Mouse (Mus musculus) cerebellum, postnatal 14 days (tissue): Measurements from ENCODE around the gene Etv5.
"Not testable (repeated sequence)": the region's sequence is repeated elsewhere in the genome, so short reads cannot be mapped to it uniquely, and the experiment has no call there.

ENCODE experiments used
- DNase-seq, 2 experiments: peaks; one replicate each; pipeline ENCODE4 v3.0.0; 2021; ENCODE audit warnings: mixed read lengths in 2 of 2

The Etv5 gene

DNA sequence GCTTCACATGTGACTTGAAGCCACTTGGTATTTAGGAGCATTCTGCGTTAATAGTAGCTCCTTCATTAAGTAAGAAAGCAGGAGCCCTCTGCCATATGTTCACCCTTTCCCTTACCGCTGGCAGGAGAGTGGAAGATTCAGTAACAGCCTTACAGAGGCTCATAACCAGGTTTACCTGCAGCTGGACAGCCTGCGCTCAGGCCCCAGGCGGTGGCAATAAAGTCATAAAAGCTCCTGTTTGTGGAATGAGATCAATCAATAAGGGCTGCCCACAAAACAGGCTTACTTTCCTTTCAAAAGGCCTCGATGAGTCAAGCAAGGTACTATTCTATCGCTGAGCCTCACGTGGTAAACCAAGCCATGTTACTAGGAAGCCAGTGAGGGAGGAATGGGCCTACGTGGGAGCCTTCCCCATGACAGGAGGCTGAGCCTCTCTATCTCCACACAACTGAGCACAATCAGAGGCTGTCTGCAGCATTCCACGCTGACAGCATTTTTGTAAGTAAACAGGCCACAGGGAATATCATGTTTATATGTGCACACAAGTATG is 49.1 kb downstream of the Etv5 start:
- DNase-seq = no peak

GRCm38 (mm10) chr16:22389146-22389911 is 50.2 kb downstream of the Etv5 start:
- no peak for DNase-seq

DNA sequence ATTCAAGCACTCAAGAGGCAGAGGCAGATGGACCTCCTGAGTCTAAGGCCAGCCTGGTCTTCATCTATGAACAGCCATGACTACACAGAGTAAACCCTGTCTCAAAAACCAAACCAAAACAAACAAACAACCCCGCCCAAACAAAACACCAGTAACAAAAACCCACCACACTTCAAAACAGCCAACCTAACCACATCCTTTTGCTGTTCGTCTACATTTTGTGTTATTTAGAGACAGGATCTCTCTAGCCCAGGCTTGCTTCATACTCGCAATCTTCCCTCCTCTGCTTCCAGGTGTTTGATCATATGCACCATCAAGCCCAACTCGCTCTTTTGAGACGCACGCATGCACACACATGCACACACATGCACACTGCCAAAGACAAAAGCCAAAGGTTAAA is 51.8 kb downstream of the Etv5 start:
- no peak for DNase-seq

DNA sequence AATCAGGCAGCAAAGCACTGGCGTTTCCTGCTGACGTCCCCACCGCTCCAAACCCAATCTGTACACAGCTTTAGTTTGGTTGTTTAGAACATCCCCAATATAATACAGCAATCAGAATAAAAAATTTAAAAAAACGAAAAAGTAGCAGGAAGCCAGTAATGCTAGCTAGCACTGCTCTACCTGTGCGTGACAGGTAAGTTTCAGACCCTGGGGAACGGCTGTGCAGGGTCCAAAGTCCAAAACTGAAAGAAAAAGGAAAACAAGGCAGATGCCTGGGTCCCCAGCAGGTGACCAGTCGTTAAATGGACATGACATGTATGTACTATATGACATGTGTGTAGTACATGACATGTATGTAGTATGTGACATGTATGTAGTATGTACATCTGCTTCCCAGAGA is 57.5 kb downstream of the Etv5 start:
- not testable (repeated sequence) for DNase-seq

GRCm38 (mm10) chr16:22380981-22381380 is 58.5 kb downstream of the Etv5 start:
- DNase-seq = no peak

DNA sequence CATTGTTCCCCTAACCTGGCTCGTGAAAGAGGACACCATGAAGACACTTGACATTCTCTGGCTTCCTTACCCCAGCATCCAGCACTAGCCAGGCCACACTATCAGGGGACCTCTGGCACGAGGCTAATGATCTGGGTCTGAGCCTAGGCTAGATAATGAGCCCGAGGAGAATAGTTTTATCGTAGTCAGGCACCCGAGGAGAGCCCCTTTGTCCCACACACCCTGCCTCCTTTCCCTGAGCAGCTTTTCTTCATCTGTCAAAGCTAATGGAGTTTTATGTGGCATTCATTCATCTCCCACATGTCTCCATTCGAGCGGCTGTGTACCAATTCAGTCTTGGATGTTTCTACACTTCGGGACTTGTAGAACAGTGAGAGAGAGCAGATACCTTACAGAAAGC is 59.5 kb downstream of the Etv5 start:
- peak in 1 of 2 experiments; percentile 31 for DNase-seq

DNA sequence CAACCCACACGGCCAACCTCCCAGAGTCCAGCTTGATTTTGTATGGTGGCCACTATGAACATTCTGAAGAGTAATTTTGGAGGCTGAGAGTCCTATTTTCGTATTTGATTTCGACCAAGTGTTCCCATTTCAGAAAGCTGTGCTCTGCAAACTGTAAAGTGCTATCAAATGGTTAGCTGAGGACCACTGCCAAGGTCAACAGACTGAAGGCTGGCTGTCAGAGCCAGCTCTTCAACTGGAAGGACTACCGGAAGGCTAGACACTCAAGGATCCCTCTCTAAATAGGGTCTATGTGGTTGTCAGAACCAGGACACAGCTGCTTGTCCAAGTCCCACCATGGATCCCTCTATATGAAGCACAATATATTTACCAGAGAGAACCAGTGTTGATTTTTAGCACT is 60.2 kb downstream of the Etv5 start:
- DNase-seq = peak in 1 of 2 experiments; percentile 27

DNA sequence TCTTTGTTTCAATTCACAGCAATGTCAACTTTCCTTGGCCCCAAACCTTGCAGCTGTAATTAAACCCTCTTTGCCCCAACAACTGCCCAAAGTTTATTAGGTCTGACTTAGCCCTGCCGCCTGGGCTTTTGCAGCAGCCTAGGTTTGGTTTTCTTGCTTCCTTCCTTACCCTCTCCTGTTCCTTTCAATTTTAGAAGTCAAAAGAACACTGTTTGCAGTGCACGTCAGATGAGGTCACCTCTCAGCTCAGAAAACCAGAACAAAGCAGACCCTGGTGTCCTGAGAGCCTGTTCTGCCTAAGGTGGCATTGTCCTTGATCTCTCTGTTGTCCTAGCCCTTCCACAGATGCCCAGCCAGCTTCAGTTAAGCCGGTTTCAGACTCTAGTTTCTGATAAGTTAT is 61.8 kb downstream of the Etv5 start:
- DNase-seq = no peak

DNA sequence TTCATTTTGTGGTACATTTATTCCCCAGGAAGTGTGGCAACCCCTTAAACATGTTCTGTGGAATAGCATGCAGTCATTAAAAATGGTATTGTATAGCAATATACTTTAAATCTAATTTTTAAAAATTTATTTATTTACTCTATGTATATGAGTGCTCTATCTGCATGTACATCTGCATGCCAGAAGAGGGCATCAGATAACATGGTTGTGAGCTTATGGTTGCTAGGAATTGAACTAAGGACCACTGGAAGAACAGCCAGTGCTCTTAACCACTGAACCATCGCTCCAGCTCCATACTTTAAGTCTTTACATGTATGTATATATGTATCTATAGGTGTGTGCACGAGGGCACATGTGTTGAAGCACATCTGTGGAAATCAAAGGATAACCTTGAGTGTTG is 64.6 kb downstream of the Etv5 start:
- DNase-seq = no peak

DNA sequence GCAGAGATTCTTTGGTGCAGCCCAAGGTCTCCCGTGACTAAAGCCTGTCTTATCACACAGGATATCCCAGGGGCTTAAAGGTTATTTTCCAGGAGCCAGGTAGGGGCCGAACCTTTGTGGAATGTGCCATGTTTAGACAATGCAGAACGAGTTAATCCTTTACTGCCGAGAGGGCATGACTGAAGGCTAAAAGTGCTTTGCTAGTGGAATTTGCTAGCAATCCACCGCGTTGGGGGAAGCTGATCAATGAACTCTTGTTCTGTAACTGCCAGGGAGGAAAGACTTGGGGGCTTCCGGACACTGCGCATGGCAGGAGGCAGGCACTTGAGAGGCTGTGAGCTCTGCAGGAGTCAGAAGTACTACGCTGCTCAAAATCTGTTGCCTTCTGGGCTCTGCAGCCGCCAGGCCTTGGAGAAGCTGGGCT is 66.8 kb downstream of the Etv5 start:
- DNase-seq = no peak

- DNase-seq = no peak
Measured at GRCm38 (mm10) chr16:22372225-22372624, 67.3 kb downstream of the Etv5 start.

- DNase-seq = no peak
Measured at GRCm38 (mm10) chr16:22367099-22367498, 72.4 kb downstream of the Etv5 start.

DNA sequence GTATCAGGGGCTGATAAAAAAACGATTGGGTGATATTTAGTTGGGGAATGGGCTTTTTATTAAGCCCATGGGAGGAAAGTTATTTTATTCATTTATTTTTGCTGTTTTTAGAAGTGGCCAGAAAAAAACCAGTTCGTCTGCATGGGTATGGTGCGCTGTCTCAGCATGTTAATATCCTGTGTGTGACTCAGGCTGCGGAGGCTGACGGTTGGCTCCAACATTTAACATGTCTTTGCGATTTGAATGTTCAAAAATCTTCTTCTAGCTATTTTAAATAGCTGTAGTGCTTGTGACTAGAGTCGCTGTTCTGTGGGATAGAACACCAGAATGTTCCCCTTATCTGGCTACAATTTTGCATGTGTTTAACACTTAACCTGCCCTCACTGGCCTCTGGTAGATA is 73.5 kb downstream of the Etv5 start:
- no peak for DNase-seq

DNA sequence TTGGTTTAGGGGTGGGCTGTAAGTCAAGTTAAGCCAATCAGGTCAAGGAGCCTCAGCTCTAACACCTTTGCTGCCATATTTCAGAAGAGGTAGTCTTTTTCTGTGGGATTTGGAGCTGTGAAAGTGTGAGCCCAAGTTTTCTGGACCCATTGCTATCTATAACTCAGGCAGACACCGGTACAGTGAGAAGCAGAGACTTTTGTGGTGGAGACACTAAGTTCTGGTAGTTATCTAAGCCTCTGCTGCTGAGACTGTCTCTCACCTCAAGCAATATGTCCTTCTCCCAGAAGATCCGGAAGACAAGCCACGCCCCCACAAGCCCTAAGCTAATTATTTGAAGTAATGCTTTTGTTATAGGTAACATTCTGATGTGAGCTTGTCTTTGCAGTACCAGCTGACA is 73.9 kb downstream of the Etv5 start:
- no peak for DNase-seq

- DNase-seq = no peak
Measured at GRCm38 (mm10) chr16:22358701-22359354, 80.7 kb downstream of the Etv5 start.

GRCm38 (mm10) chr16:22354177-22354576 is 85.3 kb downstream of the Etv5 start:
- not testable (repeated sequence) for DNase-seq

DNA sequence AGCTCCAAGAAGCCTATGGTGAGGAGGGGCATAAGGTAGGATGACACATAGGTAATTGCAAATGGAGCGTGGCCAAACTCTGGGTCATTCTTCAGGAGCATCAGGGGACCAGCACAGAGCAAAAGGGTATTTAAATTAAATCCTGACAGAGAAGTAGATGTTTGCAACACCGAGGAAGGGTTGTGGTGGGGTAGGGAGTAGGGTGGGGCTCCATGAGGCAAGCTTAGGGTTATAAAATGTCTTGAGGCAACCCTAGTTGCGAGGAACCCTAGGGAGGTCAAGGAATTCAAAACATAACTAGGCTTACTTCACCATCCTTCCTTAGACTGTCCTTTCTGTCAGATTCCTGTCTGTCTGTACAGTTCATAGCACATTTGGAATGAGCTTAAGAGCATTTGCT is 85.9 kb downstream of the Etv5 start:
- no peak for DNase-seq

DNA sequence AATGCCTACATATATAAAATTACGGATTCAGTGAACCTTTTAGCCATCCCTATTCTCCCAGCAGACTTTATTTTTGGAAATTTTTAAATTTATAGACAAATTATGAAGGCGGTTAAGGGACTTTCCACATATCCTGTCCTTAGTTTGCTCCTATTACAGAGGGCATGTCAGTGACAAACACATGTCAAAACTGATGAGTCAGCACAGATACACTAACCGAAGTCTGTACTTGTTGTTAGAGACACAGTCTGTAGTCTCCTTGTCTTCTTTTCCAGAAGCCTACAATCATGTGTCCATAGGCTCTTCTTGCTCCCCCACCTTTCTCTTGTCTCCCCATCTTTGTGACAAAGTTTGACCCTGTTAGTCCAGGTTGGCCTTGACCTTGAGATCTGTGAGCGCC is 88.3 kb downstream of the Etv5 start:
- DNase-seq = no peak

DNA sequence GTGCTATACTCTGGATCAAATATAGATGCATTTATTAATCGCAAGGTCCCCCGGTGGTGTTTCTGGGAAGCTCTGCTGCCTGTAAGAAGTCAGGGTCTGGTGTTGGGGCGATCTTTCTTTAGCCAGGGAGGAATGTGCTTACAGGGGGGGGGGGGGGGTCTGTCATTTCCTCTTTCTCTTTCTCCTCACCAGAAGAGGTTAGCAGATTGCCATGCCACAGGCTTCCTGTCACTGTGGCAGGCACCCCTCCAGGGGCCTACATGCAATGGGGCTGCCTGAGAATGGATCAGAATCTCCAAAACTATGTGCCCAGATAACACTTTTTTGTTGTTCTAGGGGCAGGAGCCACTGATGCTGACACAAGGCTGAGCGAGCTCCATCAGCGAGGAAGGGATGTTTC is 89.7 kb downstream of the Etv5 start:
- DNase-seq = no peak

- DNase-seq = no peak
Measured at GRCm38 (mm10) chr16:22348478-22349270, 90.8 kb downstream of the Etv5 start.

DNA sequence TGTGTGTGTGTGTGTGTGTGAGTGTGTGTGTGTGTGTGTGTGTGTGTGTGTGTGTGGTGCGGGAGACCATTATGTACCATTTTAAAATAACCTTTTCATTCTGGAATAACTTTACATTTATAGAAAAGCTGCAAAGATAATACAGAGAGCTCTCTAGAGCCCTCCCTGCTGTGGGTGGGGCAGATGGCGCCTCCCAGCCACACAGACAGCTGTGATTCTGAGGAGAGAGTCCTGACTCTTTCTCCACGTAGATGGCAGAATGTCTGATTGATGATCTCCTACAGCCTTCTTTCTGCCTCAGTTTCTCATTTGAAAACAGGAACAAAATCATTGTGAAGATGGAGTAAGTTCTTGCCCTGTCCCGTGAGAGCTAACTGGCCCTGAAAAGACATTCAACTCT is 91.5 kb downstream of the Etv5 start:
- no peak for DNase-seq

DNA sequence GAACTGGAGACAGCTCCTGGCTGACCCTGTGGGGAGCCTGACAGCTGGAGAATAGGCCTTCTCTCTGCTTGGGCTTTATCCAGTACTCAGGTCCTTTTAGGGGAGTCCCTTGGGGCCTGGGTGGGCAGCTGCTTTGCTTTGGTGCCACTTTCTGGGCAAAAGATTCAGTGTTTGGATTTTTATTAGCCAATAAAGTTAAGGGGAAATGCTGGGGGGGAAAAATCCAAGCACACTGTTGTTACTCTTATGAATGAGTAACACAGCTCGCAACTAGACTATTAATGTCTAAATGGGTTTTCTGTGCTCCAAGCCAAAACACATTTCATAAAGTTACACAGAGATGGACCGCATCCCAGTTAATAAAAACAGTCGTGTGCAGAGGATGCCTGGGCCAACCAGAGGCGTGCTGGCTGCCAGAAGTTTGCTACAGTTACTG is 98.3 kb downstream of the Etv5 start:
- DNase-seq = peak; percentile 16 to 33

DNA sequence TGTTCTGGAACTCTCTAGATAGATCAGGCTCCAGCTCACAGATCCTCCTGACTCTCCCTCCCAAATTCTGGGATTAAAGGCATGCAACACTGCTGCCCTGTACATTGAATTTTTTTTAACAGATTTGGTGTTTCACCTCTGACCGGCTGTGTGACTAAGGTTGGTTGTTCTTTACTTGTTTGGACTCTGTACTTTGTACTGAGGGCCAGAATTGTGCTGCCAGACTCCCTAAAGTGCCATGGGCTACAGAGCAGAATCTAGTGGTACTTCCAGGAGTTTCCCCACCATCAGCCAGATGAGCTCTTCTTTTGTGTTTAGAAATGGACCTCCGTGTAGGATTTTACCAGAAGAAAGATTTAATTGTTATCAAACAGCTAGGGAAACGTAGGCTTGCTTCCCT is 103.7 kb downstream of the Etv5 start:
- DNase-seq = no peak
